Mouse (Mus musculus) v-Abl transformed pro-B cells (cell line): ENCODE measurements around the gene Ece1.

Experiments
- in situ Hi-C, 2 experiments: fragments of 400-800 bp; cut with MboI; formaldehyde crosslinking; loops; one replicate each; pipeline ENCODE4 v1.15.1; 2025; ENCODE audit not compliant: unreplicated experiment in 2 of 2

Gene Ece1

GRCm38 (mm10) chr4:137877432-137877881, 15.4 kb downstream of the Ece1 start:
- in situ Hi-C loops = no loop called here

GRCm38 (mm10) chr4:137879383-137880156, 17.5 kb downstream of the Ece1 start:
- in situ Hi-C loops = no loop called here

DNA sequence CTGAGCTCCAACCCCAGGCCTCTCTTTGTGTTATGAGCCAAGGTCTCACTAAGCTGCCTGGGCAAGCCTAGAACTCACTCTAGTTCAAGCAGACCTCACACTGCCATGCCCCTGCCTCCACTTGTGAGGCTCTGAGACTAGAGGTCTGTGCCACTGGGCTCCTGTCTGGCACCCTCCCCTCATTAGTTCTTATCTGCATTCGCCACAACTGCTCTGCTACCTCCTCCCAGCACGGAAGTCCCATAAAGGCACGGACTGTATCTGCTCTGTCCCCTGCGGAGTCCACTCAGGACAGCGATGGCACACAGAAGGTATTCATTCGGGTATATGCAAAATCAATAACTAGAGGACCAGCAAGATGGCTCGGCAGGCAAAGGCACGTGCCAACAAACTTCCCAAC, 19.4 kb downstream of the Ece1 start:
- in situ Hi-C loops = no loop called here

GRCm38 (mm10) chr4:137882663-137883062, 20.6 kb downstream of the Ece1 start:
- in situ Hi-C loops = no loop called here

GRCm38 (mm10) chr4:137883513-137884150, 21.6 kb downstream of the Ece1 start:
- in situ Hi-C loops = no loop called here

GRCm38 (mm10) chr4:137887337-137887992, 25.4 kb downstream of the Ece1 start:
- in situ Hi-C loops = loop anchor here in 1 of 2 experiments (5.0 kb wide), 1 partner anchor 35 kb away; no protein-coding TSS in a partner anchor

GRCm38 (mm10) chr4:137887993-137888388, 26.0 kb downstream of the Ece1 start:
- in situ Hi-C loops = loop anchor here in 1 of 2 experiments (5.0 kb wide), 1 partner anchor 36 kb away; no protein-coding TSS in a partner anchor

DNA sequence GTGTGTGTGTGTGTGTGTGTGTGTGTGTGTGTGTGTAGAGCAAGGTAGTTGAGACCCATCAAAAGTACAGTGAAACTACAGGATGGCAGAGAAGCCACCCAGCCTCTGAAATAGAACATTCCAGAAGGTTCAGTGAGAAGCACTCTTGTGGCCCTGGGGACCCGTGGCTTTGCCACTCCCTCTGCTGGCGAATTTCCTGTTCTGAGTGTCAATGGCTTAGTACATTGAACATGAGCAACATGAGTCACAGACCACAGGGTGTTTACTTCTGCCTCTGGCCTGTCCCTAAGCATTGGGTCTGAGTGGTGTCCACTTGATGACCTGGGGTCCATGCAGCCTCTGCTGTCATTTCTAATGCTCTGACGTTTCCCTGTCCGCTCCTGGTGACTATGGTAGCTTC, 28.6 kb downstream of the Ece1 start:
- in situ Hi-C loops = no loop called here

DNA sequence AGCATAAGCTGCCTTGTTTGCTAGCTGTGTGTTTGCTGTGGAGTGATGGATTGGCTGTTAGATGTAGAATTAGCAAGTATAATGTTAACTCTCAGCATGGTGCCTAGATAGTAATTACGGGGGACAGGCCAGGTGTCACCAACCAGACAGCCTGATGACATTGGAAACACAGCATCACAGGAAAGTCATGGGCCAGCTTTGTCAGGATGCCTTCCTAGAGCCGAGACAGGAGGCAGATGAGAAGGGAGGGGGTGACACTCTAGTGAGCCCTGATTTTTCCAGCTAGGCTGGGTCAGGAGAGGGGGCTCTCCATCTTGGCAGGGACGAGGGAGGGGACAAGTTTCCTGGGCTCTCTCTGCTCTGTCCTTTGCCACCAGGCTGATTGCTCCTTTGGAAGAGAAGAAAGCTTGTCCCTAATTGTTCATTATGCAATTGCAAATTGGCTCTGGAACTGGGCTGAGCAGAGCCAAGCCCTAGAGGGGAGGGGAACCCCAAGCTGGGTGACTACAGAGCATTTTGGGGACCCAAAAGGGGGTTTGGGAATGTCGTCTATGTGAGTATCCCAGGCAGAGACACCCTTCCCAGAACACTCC, 29.6 kb downstream of the Ece1 start:
- in situ Hi-C loops = no loop called here

GRCm38 (mm10) chr4:137892713-137893242, 30.7 kb downstream of the Ece1 start:
- in situ Hi-C loops = no loop called here

DNA sequence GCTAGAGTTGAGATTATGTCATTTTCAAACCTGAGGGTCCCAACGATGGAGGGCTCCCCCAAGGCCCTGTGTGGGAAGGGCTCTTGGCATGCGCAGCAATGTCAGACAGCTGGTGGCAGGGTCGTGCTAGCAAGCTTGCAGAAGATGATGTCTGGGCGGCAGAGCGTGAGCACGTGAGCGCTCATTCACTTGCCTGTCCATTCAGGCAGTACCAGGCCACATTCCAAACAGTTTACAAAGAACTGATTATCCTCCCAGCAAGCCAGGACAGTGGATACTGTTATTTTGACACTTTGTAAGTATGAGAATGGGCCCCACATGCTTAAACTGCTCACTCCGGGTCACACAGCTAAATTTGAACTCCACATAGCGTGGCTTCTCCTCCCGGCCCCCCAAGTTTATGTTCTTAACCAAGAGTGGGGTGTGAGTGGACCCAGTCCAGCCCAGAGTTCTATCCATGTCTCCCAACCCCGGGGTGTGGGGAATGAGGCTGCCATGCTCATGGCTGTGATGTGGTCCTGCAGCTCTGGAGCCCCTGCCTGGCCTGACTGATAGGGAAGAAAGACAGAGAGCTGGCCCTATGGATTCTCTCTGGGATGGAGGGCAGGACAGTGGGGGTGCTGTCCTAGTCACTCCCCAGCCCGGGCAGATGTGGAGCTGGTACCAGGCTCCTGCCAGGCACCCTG, 34.7 kb downstream of the Ece1 start:
- in situ Hi-C loops = no loop called here

- in situ Hi-C loops = no loop called here
Observed at GRCm38 (mm10) chr4:137897298-137897612, 35.2 kb downstream of the Ece1 start.

DNA sequence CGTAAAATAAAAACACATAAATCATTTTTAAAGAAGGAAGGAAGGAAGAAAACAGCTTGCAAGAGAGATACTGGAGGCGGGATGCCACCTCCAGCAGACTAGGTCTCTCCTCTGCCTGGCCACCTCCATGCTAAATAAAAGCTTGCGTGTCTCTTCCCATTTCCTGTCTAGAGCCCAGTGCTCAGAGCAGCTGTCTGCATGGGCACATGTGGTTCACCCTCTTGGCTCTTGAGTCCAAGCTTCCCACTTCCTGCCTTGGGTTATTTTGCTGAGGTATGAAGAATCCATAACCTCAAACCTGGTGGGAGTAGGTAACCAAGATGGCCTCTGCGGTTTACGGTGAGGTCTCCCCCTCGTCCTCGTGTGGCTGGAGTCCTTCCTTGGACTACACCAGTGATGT, 36.5 kb downstream of the Ece1 start:
- in situ Hi-C loops = no loop called here

DNA sequence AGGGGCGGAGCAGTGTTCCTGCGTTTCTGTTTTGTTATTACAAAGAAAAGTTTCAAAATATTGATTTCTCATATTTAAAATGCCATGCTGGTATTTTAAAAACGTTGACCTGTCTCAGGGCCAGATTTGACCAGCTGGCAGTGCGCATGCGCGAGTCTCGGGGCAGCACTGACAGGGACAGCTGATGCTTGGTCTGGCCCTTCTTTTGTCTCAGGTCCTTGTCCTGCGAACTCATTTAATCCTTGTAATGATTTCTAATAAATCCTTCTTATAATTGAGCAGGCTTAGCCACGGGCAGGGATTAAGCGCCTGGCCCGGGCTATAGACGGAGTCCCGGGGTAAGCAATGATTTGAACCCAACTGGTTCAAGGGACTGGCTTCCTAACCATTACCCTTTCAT, 40.2 kb downstream of the Ece1 start:
- in situ Hi-C loops = no loop called here

DNA sequence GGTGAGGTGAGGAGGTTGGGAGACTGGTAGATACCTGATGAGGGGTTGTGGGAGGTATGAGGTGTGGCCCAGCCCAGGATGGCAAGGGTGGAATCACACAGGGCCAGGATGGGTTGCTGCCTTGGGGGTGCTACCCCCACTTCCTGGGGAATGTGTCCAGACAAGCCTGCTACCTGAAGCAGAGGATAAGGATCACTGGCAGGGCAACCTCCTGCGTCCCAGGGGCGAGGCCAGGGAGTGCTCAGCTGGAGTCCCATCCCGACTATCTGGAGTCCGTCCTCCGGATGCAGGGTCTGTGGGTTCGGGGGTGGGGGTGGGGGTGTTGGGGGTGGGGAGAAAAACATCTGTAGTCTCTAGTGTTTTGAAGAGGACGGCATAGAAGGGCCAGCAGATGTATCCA, 40.8 kb downstream of the Ece1 start:
- in situ Hi-C loops = no loop called here

- in situ Hi-C loops = no loop called here
Observed at GRCm38 (mm10) chr4:137904956-137905551, 43.0 kb downstream of the Ece1 start.

GRCm38 (mm10) chr4:137907979-137908378, 45.9 kb downstream of the Ece1 start:
- in situ Hi-C loops = no loop called here

DNA sequence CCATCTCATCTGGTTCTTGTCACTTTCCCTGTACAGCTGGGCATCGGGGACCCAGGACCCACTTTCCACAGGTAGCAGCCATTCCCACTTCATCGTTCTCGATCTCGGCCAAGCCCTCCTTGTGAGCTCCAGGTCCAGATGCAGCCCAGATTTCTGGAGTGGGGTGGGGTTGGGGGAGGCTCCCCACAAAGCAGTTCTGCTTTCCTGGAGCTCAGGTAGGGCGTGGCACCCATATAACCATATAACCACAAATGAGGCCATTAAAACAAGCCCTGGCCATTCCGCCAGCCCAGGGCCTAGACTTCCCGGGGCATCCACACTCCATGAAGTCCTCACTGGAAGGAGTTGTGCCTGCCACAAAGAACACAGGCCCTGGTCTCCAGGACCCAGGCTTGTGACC, 46.5 kb downstream of the Ece1 start:
- in situ Hi-C loops = no loop called here

- in situ Hi-C loops = no loop called here
Observed at GRCm38 (mm10) chr4:137908915-137909314, 46.9 kb downstream of the Ece1 start.

DNA sequence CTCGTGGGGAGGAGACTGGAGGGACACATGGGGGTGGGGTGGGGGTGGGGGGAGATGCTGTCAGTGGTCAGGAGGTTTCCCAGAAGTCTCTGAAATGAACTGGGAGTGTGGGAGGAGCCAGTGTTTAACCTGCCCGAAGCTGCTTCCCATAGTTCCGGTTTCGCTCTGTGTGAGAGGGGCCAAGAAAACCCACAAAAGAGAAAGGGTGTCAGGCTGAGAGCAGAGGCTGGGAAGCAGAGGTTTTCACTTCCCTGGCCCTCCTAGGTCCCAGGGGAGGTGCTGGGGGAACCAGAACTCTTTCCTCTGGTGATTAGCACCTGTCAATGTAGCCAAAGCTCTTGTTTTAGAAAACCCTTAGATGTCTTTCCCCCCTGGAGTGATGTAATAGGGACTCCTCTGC, 47.4 kb downstream of the Ece1 start:
- in situ Hi-C loops = no loop called here
